Mouse (Mus musculus) E14TG2a.4 (cell line): ENCODE data around the gene Fam49a.

Experiments used
- H3K27me3 ChIP-seq: 2 replicates; pipeline ENCODE4 v1.6.1; 2014; ENCODE audit warnings: low read length, control low read depth; ENCODE audit not compliant: insufficient read depth
- H3K36me3 ChIP-seq: 2 replicates; pipeline ENCODE4 v1.6.1; 2014; ENCODE audit warnings: low read length, control low read depth; ENCODE audit not compliant: insufficient read depth
- H3K4me1 ChIP-seq: replicated peaks from 2 replicates; pipeline ENCODE4 v1.6.1; 2014; ENCODE audit warnings: low read depth, low read length, control low read depth
- H3K4me3 ChIP-seq: replicated peaks from 2 replicates; pipeline ENCODE4 v1.5.1; 2014; ENCODE audit warnings: mild to moderate bottlenecking, low read length
- H3K9me3 ChIP-seq: 2 replicates; pipeline ENCODE4 v1.6.1; 2014; ENCODE audit warnings: low read length, control low read depth
- CTCF ChIP-seq: conservative IDR thresholded peaks from 2 replicates; pipeline ENCODE4 v1.5.1; 2014; ENCODE audit warnings: low read length
- NANOG ChIP-seq: IDR thresholded peaks from 2 replicates; pipeline ENCODE4 v1.6.1; 2014; ENCODE audit warnings: borderline replicate concordance, low read length, mixed read lengths
- POU5F1 ChIP-seq: IDR thresholded peaks from 2 replicates; pipeline ENCODE4 v1.6.1; 2014; ENCODE audit warnings: low read length, borderline replicate concordance

The Fam49a gene

GRCm38 (mm10) chr12:12354115-12354653 lies 92.2 kb downstream of the Fam49a start:
- Histone ChIP-seq H3K27me3 (no peaks in the 10 kb centered on the region), H3K4me3 (no peak overlapping the region), H3K36me3 (no peaks in the 10 kb centered on the region), H3K4me1 (peaks cover 6% of the 10 kb centered on the region; the same call in 1 of the 2 replicates), H3K9me3 (no peaks in the 10 kb centered on the region)
- no peak for TF ChIP-seq POU5F1
- TF ChIP-seq CTCF = no peak
- no peak for TF ChIP-seq NANOG

GRCm38 (mm10) chr12:12356048-12356447 lies 94.1 kb downstream of the Fam49a start:
- no peak for TF ChIP-seq NANOG
- TF ChIP-seq POU5F1 = no peak
- TF ChIP-seq CTCF = no peak
- Histone ChIP-seq H3K9me3 (no peaks in the 10 kb centered on the region), H3K4me3 (no peak overlapping the region), H3K36me3 (no peaks in the 10 kb centered on the region), H3K4me1 (peaks cover 6% of the 10 kb centered on the region; the same call in 1 of the 2 replicates), H3K27me3 (no peaks in the 10 kb centered on the region)

GRCm38 (mm10) chr12:12356463-12356862 lies 94.5 kb downstream of the Fam49a start:
- TF ChIP-seq CTCF (no peak), POU5F1 (no peak), NANOG (no peak)
- no peak overlapping the region for H3K4me3 ChIP-seq
- H3K9me3 ChIP-seq = no peaks in the 10 kb centered on the region
- peaks cover 5% of the 10 kb centered on the region; the same call in 1 of the 2 replicates for H3K4me1 ChIP-seq
- no peaks in the 10 kb centered on the region for H3K27me3 ChIP-seq
- H3K36me3 ChIP-seq = no peaks in the 10 kb centered on the region

- no peak overlapping the region for H3K4me3 ChIP-seq
- TF ChIP-seq NANOG (no peak), POU5F1 (no peak), CTCF (no peak)
- H3K36me3 ChIP-seq = 0 out of 2 replicates have a peak, but pooled peaks cover 2% of the 10 kb centered on the region
- H3K9me3 ChIP-seq = no peaks in the 10 kb centered on the region
- H3K27me3 ChIP-seq = no peaks in the 10 kb centered on the region
- no peaks in the 10 kb centered on the region for H3K4me1 ChIP-seq
Measured at GRCm38 (mm10) chr12:12356946-12357345, 95.0 kb downstream of the Fam49a start.

- no peaks in the 10 kb centered on the region for H3K27me3 ChIP-seq
- peaks cover 12% of the 10 kb centered on the region for H3K36me3 ChIP-seq
- no peak overlapping the region for H3K4me3 ChIP-seq
- TF ChIP-seq NANOG (no peak), POU5F1 (no peak), CTCF (no peak)
- H3K4me1 ChIP-seq = no peaks in the 10 kb centered on the region
- no peaks in the 10 kb centered on the region for H3K9me3 ChIP-seq
Measured at GRCm38 (mm10) chr12:12359923-12360322, 98.0 kb downstream of the Fam49a start.

- Histone ChIP-seq H3K4me1 (no peaks in the 10 kb centered on the region), H3K27me3 (no peaks in the 10 kb centered on the region), H3K4me3 (no peak overlapping the region), H3K9me3 (no peaks in the 10 kb centered on the region), H3K36me3 (peaks cover 14% of the 10 kb centered on the region)
- TF ChIP-seq NANOG = no peak
- no peak for TF ChIP-seq POU5F1
Measured at GRCm38 (mm10) chr12:12362371-12362770, 100.4 kb downstream of the Fam49a start.

GRCm38 (mm10) chr12:12364201-12364600 lies 102.3 kb downstream of the Fam49a start:
- Histone ChIP-seq H3K4me1 (no peaks in the 10 kb centered on the region), H3K4me3 (no peak overlapping the region), H3K9me3 (no peaks in the 10 kb centered on the region), H3K27me3 (no peaks in the 10 kb centered on the region), H3K36me3 (peaks cover 14% of the 10 kb centered on the region)
- no peak for TF ChIP-seq POU5F1
- no peak for TF ChIP-seq NANOG
- no peak for TF ChIP-seq CTCF

GRCm38 (mm10) chr12:12367423-12367822 lies 105.5 kb downstream of the Fam49a start:
- H3K4me1 ChIP-seq = no peaks in the 10 kb centered on the region
- H3K27me3 ChIP-seq = no peaks in the 10 kb centered on the region
- no peak overlapping the region for H3K4me3 ChIP-seq
- TF ChIP-seq CTCF (no peak), POU5F1 (no peak), NANOG (no peak)
- no peaks in the 10 kb centered on the region for H3K9me3 ChIP-seq
- peaks cover 11% of the 10 kb centered on the region for H3K36me3 ChIP-seq

GRCm38 (mm10) chr12:12373111-12373862 lies 111.3 kb downstream of the Fam49a start:
- Histone ChIP-seq H3K4me1 (no peaks in the 10 kb centered on the region), H3K4me3 (no peak overlapping the region)

More at GRCm38 (mm10) chr12:12373111-12373862, 111.3 kb downstream of the Fam49a start:
- Histone ChIP-seq H3K36me3 (peaks cover 3% of the 10 kb centered on the region; the same call in 1 of the 2 replicates), H3K27me3 (no peaks in the 10 kb centered on the region), H3K9me3 (no peaks in the 10 kb centered on the region)
- TF ChIP-seq NANOG (no peak), CTCF (no peak), POU5F1 (no peak)
